Mouse (Mus musculus): Measurements from ENCODE around the gene Msantd4. TPM values are rescaled to one million over a fixed set of nuclear protein-coding genes. Genes with fewer than 3 reads are reported as not detected.
"Not testable (repeated sequence)": the region's sequence is repeated elsewhere in the genome, so short reads cannot be mapped to it uniquely, and the experiment has no call there.

The Msantd4 gene
- total RNA-seq (2014; fragmentation: Nextera tagmentation) = 11.5 and 16.1 TPM in 2 replicates
- total RNA-seq (2017) = 27.0 and 33.5 TPM in 2 replicates

DNA sequence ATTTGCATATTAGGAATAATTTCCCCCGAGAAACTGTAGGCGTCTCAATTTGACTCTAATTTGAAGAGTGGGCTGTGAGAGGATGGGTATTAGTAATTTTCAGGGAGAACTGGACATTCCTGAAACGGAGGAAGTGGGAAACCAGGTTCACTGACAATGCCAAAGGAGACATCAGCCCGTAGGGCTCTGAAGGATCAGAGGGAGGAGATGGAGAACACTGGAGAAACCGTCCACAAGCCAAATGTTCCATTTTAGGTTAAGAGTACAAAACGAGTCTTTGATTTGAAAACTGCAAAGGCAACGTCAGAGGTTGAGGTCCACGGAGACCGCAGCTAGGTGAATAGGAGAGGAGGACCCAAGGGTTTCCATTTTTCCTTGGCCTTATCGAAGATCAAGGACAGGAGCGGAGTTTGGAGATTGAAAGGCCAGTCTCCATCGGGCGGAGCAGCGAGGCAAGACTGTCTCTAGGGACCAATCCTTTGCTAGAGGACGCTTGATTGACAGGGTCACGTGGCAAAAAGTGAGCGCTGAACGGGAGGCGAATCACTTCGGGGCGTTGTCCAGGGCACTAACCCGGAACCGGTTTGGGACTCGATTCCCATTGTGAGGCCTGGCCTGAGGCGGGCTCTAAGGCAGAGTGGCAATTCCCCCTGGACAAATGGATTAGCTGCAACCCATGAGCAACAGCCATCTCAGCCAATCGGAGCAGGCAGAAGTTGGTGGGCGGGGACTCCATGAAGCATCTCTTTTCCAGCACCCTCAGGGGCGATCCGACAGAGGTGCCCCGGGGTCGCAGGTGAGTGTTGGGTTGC is at the start of gene Msantd4:
Msantd4 (plus strand) TSS at position 735 of the 812 bp plus-strand sequence.
- peak; percentile 98 for ATAC-seq (replicated peaks; ENCODE audit: poor library complexity, severe bottlenecking)

DNA sequence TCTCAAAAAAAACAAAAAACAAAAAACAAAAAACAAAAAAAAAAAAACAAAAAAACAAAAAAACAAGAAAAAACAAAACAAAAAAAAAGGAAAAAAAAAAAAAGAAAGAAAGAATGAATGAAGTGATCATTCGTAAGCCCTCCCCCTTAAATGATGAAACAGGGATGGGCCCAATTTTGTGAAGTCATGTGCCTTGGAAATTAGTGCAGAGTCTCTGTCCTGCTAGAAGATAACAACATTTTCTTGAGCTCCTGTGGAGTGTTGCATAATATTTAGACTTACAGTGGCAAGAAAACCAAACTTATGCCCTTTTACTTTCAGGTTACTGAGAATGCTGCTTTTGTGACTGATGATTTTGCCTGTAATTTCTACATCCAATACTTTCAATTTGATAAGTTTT is 23.2 kb upstream of the Msantd4 start:
- no peak for ATAC-seq (replicated peaks; ENCODE audit: poor library complexity, severe bottlenecking)

DNA sequence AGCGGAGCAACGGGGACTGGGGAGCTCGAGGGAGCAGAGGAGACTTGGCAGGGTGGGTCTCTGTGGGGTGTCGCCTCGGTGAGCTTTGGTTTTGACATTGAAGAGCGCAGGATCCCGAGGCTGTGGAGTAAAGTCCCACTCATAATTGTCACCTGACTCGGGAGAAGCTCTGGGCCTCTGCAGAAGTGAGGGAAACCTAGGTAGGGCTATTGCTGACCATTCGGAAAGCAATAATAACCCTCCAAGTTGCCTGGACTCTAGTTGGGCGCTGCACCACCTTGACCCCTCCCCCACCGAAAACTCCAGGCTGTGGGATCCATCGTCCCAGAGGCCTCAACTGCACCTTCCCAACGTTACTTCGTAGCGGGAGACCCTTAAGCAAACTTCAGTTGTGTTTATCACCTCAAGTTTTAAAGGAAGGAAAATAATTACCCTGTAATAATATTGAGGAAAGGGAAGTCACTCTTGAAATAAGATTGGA is 318 bp downstream of the Msantd4 start:
- no peak; the same call in 1 of the 2 replicates for ATAC-seq (replicated peaks; ENCODE audit: poor library complexity, severe bottlenecking)

DNA sequence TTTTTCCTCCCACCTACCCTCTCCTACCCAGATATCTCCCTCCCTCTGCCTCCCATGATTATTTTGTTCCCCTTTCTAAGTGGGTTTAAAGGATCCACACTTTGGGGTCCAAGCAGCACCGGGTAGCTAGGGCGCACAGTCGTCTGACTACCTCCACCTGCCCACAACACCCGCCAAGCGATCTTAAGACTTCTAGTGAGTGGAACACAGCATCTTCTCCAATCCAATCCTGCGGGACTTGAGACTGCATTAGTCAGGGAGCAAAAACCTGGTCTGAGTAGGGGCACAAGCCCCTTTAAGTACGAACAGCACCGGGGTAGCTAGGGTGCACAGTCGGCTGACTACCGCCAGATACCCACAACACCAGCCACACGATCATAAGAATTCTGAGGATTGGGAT is 24.4 kb downstream of the Msantd4 start:
- not testable (repeated sequence) for ATAC-seq (replicated peaks; ENCODE audit: poor library complexity, severe bottlenecking)

Other genes starting within 250 kb of the Msantd4 start
- gene Aasdhppt, start 67.1 kb upstream of the Msantd4 start, total RNA-seq (2014; fragmentation: Nextera tagmentation) = 30.7 and 35.0 TPM in 2 replicates
- 24.6 and 28.7 TPM in 2 replicates for gene Aasdhppt, start 67.1 kb upstream of the Msantd4 start, total RNA-seq (2017)
- 2.3 and 4.8 TPM in 2 replicates for gene Kbtbd3, start 66.7 kb upstream of the Msantd4 start, total RNA-seq (2014; fragmentation: Nextera tagmentation)
- gene Kbtbd3, start 66.7 kb upstream of the Msantd4 start, total RNA-seq (2017) = 1.6 and 3.8 TPM in 2 replicates